Mouse (Mus musculus): ENCODE results near the gene Slfnl1. TPM values are rescaled to one million over a fixed set of nuclear protein-coding genes. Genes with fewer than 3 reads are reported as not detected.

Slfnl1 gene
- polyA plus RNA-seq, 1 experiment from 2014 or later: 0.08 TPM

DNA sequence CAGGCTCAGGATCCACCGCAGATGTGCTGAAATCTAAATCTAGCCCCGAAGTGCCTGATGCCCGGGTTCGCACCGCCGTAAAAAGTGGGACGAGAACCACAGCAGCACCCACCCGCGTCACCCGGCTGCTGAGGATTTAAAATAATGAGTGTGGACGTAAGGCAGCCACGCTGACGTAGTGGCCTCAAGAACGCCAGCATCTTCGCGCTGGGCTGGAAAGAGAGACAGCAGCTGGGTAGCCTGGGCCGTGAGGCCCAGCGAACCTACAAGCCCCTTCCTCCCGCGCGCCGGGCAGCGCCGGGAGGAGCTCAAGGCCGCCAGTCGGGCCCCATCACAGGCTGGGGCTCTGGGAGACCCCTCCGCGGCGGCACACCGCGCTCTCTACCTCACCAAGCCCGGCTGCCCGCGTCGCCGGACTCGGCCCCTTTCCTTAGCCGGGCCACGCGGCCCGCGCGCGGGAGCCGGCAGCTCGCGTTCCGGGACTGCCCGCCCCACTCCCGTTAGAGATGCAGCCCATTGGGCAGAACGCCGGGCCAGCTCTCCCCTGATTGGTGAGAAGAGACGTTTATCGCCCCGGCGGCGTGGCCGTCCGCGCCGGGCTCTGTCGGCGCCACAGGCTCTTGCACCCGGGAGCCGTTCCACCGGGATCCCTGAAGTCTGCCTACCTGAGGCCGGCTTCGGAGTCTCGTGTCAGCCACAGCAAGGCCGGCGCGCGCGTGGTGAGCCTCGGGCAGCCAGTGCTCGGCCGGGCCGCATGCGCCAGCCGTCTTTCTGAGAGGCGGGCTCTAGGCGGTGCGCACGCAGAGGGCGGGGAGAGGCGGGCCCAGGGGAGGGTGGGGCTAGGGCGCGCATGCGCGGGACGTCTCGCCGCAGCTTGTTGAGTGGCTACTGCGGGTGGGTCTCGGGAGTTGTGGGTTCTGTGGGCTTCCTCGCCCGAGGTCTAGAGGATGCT lies 37.7 kb downstream of the Slfnl1 start, which contains the start of gene Ctps:
Ctps (minus strand) TSS at position 791 of the 952 bp plus-strand sequence.
- Histone ChIP-seq H3K4me2 (ENCODE audit: low read depth, low read length) (peak within 1 kb of the TSS; percentile 74), H3K27ac (ENCODE audit: low read length) (peak within 1 kb of the TSS; percentile 99), H3K4me1 (ENCODE audit: control insufficient read depth, insufficient read depth, low read length) (peaks cover 34% of the 10 kb centered on the region), H3K4me3 (ENCODE audit: low read length) (peak within 1 kb of the TSS; percentile 83), H3K36me3 (ENCODE audit: control insufficient read depth, insufficient read depth) (peaks cover 4% of the 10 kb centered on the region), H3K27me3 (ENCODE audit: control insufficient read depth, insufficient read depth, low read length) (no peaks in the 10 kb centered on the region), H3K9ac (ENCODE audit: low read length) (peak within 1 kb of the TSS; percentile 90), H3K9me3 (replicated peaks; ENCODE audit: control insufficient read depth, low read length) (no peaks in the 10 kb centered on the region)
- peak; percentile 94 for ATAC-seq (replicated peaks; ENCODE audit: extremely low read depth, insufficient read depth, low FRiP score)
- under 1% methylated on average over 93 of the region's 97 CpGs for WGBS

- Histone ChIP-seq H3K4me3 (ENCODE audit: low read length) (peak overlapping the region; percentile 83), H3K27me3 (ENCODE audit: control insufficient read depth, insufficient read depth, low read length) (no peaks in the 10 kb centered on the region), H3K4me1 (ENCODE audit: control insufficient read depth, insufficient read depth, low read length) (peaks cover 34% of the 10 kb centered on the region), H3K9me3 (replicated peaks; ENCODE audit: control insufficient read depth, low read length) (no peaks in the 10 kb centered on the region), H3K27ac (ENCODE audit: low read length) (peak overlapping the region; percentile 99), H3K9ac (ENCODE audit: low read length) (peak overlapping the region; percentile 90), H3K36me3 (ENCODE audit: control insufficient read depth, insufficient read depth) (0 out of 2 replicates have a peak, but pooled peaks cover 2% of the 10 kb centered on the region), H3K4me2 (ENCODE audit: low read depth, low read length) (peak overlapping the region; percentile 74)
- ATAC-seq (replicated peaks; ENCODE audit: extremely low read depth, insufficient read depth, low FRiP score): peak; percentile 35
- under 1% methylated on average over 27 of the region's 27 CpGs for WGBS
These were observed 38.5 kb downstream of the Slfnl1 start for GRCm38 (mm10) chr4:120570438-120571069.

GRCm38 (mm10) chr4:120571070-120571464 lies 39.0 kb downstream of the Slfnl1 start:
- H3K27me3 ChIP-seq (ENCODE audit: control insufficient read depth, insufficient read depth, low read length): no peaks in the 10 kb centered on the region
- H3K9me3 ChIP-seq (replicated peaks; ENCODE audit: control insufficient read depth, low read length): no peaks in the 10 kb centered on the region
- peak overlapping the region; percentile 74 for H3K4me2 ChIP-seq (ENCODE audit: low read depth, low read length)
- WGBS: 62% methylated on average over 3 of the region's 3 CpGs
- H3K4me1 ChIP-seq (ENCODE audit: control insufficient read depth, insufficient read depth, low read length): peaks cover 34% of the 10 kb centered on the region
- H3K27ac ChIP-seq (ENCODE audit: low read length): peak overlapping the region; percentile 99
- H3K4me3 ChIP-seq (ENCODE audit: low read length): peak overlapping the region; percentile 83; the same call in 1 of the 2 replicates
- peak overlapping the region; percentile 90 for H3K9ac ChIP-seq (ENCODE audit: low read length)
- ATAC-seq (replicated peaks; ENCODE audit: extremely low read depth, insufficient read depth, low FRiP score): no peak
- 0 out of 2 replicates have a peak, but pooled peaks cover 2% of the 10 kb centered on the region for H3K36me3 ChIP-seq (ENCODE audit: control insufficient read depth, insufficient read depth)

DNA sequence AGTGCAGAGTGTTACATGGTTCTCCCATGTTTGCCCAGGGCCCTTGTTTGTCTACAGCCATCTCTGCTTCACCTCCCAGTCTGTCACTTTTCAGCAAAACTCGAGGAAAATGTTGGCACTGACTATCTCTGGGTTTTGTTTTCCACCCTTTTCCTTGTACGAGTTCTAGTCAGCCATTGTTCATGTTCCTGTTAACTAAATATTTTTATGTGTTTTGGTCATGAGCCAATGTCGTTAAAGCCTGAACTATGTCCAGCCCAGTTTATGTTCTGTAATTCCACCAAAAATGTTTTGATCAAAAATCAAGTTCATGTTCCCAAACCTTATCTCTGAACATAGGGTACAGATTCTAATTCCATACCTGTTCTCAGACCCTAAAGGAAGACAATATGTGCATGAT lies 39.7 kb downstream of the Slfnl1 start:
- 61% methylated on average over 3 of the region's 3 CpGs for WGBS
- Histone ChIP-seq H3K27me3 (ENCODE audit: control insufficient read depth, insufficient read depth, low read length) (no peaks in the 10 kb centered on the region), H3K27ac (ENCODE audit: low read length) (0 out of 2 replicates have a peak overlapping the region, but pooled peaks have one; percentile 9), H3K9ac (ENCODE audit: low read length) (no peak overlapping the region), H3K4me2 (ENCODE audit: low read depth, low read length) (no peak overlapping the region), H3K4me3 (ENCODE audit: low read length) (no peak overlapping the region), H3K9me3 (replicated peaks; ENCODE audit: control insufficient read depth, low read length) (no peaks in the 10 kb centered on the region), H3K36me3 (ENCODE audit: control insufficient read depth, insufficient read depth) (no peaks in the 10 kb centered on the region), H3K4me1 (ENCODE audit: control insufficient read depth, insufficient read depth, low read length) (peaks cover 33% of the 10 kb centered on the region)
- ATAC-seq (replicated peaks; ENCODE audit: extremely low read depth, insufficient read depth, low FRiP score): no peak

- Histone ChIP-seq H3K9me3 (replicated peaks; ENCODE audit: control insufficient read depth, low read length) (no peaks in the 10 kb centered on the region), H3K9ac (ENCODE audit: low read length) (no peak overlapping the region), H3K4me2 (ENCODE audit: low read depth, low read length) (no peak overlapping the region), H3K27ac (ENCODE audit: low read length) (no peak overlapping the region), H3K27me3 (ENCODE audit: control insufficient read depth, insufficient read depth, low read length) (no peaks in the 10 kb centered on the region), H3K4me3 (ENCODE audit: low read length) (no peak overlapping the region), H3K4me1 (ENCODE audit: control insufficient read depth, insufficient read depth, low read length) (no peaks in the 10 kb centered on the region), H3K36me3 (ENCODE audit: control insufficient read depth, insufficient read depth) (no peaks in the 10 kb centered on the region)
- ATAC-seq (replicated peaks; ENCODE audit: extremely low read depth, insufficient read depth, low FRiP score): no peak
- WGBS: 43% methylated on average over 5 of the region's 5 CpGs
These were observed 48.9 kb downstream of the Slfnl1 start for GRCm38 (mm10) chr4:120580894-120581293.

- Histone ChIP-seq H3K4me3 (ENCODE audit: low read length) (no peak overlapping the region), H3K4me2 (ENCODE audit: low read depth, low read length) (no peak overlapping the region), H3K27me3 (ENCODE audit: control insufficient read depth, insufficient read depth, low read length) (no peaks in the 10 kb centered on the region), H3K9ac (ENCODE audit: low read length) (no peak overlapping the region), H3K9me3 (replicated peaks; ENCODE audit: control insufficient read depth, low read length) (no peaks in the 10 kb centered on the region), H3K4me1 (ENCODE audit: control insufficient read depth, insufficient read depth, low read length) (no peaks in the 10 kb centered on the region), H3K27ac (ENCODE audit: low read length) (no peak overlapping the region), H3K36me3 (ENCODE audit: control insufficient read depth, insufficient read depth) (no peaks in the 10 kb centered on the region)
- ATAC-seq (replicated peaks; ENCODE audit: extremely low read depth, insufficient read depth, low FRiP score): no peak
- 80% methylated on average over 9 of the region's 9 CpGs for WGBS
These were observed 49.7 kb downstream of the Slfnl1 start for GRCm38 (mm10) chr4:120581711-120582110.

Other genes starting within 250 kb of the Slfnl1 start
- 0.11 and 0.12 TPM in 2 replicates for gene Foxo6, start 244.9 kb upstream of the Slfnl1 start, polyA plus RNA-seq (2015; fragmentation: Nextera tagmentation; extraction: Ambion mirVana)
- 67.4 and 71.4 TPM in 2 replicates for gene Scmh1, start 127.0 kb upstream of the Slfnl1 start, polyA plus RNA-seq (2015; fragmentation: Nextera tagmentation; extraction: Ambion mirVana)
- gene Ctps, start 38.0 kb downstream of the Slfnl1 start, polyA plus RNA-seq (2015; fragmentation: Nextera tagmentation; extraction: Ambion mirVana): 87.7 and 98.9 TPM in 2 replicates
- 0.42 TPM in 1 of 2 replicates, not detected in the other for gene Gm8439, start 56.5 kb downstream of the Slfnl1 start, polyA plus RNA-seq (2015; fragmentation: Nextera tagmentation; extraction: Ambion mirVana)
- gene Cited4, start 134.3 kb downstream of the Slfnl1 start, polyA plus RNA-seq (2015; fragmentation: Nextera tagmentation; extraction: Ambion mirVana): 24.0 and 25.0 TPM in 2 replicates
- gene Kcnq4, start 216.4 kb downstream of the Slfnl1 start, polyA plus RNA-seq (2015; fragmentation: Nextera tagmentation; extraction: Ambion mirVana): 0.85 and 1.0 TPM in 2 replicates

Data from heart, embryonic 16.5 days (tissue).